In genomic region chr17:73136562-73137484, GRCm38 (mm10) we compare ENCODE assay signal across 23 mouse cellular contexts. TPM values are rescaled to one million over a fixed set of nuclear protein-coding genes. Genes with fewer than 3 reads are reported as not detected.
DNase-seq lines count a peak whose midpoint lies in the region; ATAC-seq and TF ChIP-seq lines count a peak whose summit lies in the region.
"Had no signal": no experiment of that assay in that cellular context is flagged by ENCODE, and none has a peak within 500 bp of the region (broad histone marks: within the 10 kb centered on the region; RNA-seq: fewer than 3 reads in every experiment).

No protein-coding gene starts in this region.

- H3K4me3 ChIP-seq in bone marrow, adult 2 months (replicated peaks; ENCODE audit: control insufficient read depth, low read depth, low read length), result no peak overlapping the region
- H3K4me3 ChIP-seq: forebrain, embryonic 13.5 days; hindbrain, embryonic 15.5 days; limb, embryonic 13.5 days; midbrain, embryonic 13.5 days; myocyte; neural tube, embryonic 15.5 days had no signal

- peak; percentile 61 for DNase-seq in 416B (ENCODE audit: low read depth)
- peak; percentile 16 for DNase-seq in A20 (ENCODE audit: low read depth, low spot score)
- no peak for DNase-seq in embryo, embryonic 11 days
- no peak for DNase-seq in thymus, postnatal 36 days
- no peak for DNase-seq in frontal cortex, postnatal 36 days (ENCODE audit: low spot score in 2 of 2)
- DNase-seq: adrenal gland, postnatal 10 days; cerebellum, adult 11 months; cerebellum, postnatal 25 days; gastrocnemius, postnatal 14 days; kidney, adult 18-20 months; right cerebral cortex, postnatal 25 days; thymus, postnatal 25 days had no signal

- TF ChIP-seq CTCF in bone marrow, adult 2 months (IDR thresholded peaks at IDR 0.05; ENCODE audit: control insufficient read depth, insufficient read depth, low read length), result no peak

- 47% methylated on average over 5 of the region's 5 CpGs for WGBS in bone marrow, adult 2 months

- no peak for TF ChIP-seq POLR2A in bone marrow, adult 2 months (IDR thresholded peaks at IDR 0.05; ENCODE audit: borderline replicate concordance, control insufficient read depth, low read depth, low read length)

- H3K27ac ChIP-seq in bone marrow, adult 2 months (ENCODE audit: control insufficient read depth, insufficient read depth, low read depth, low read length, poor library complexity), result peak overlapping the region; percentile 68; the same call in 1 of the 2 replicates
- H3K27ac ChIP-seq: forebrain, embryonic 13.5 days; hindbrain, embryonic 15.5 days; kidney, postnatal 0 days; limb, embryonic 13.5 days; liver, embryonic 14.5 days; macrophage; midbrain, embryonic 13.5 days; neural tube, embryonic 15.5 days had no signal

- ATAC-seq in megakaryocyte-erythroid progenitor cell, adult 5-6 weeks (replicated peaks; ENCODE audit: low FRiP score, low TSS enrichment, poor library complexity, severe bottlenecking), result peak; percentile 55
- ATAC-seq: forebrain, embryonic 13.5 days; midbrain, embryonic 13.5 days had no signal

- peaks cover 4% of the 10 kb centered on the region for H3K4me1 ChIP-seq in bone marrow, adult 2 months (ENCODE audit: control insufficient read depth, insufficient read depth, low read length)
- H3K4me1 ChIP-seq: forebrain, embryonic 13.5 days; hindbrain, embryonic 15.5 days; midbrain, embryonic 13.5 days; neural tube, embryonic 15.5 days had no signal

RNA-seq across cellular contexts. Expression of gene Lclat1, which starts 29.0 kb away (rescaled TPM):
- 2.0 and 3.1 TPM in 2 replicates for polyA plus RNA-seq in bone marrow, adult 2 months (2011; ENCODE audit: insufficient read depth, insufficient read length, low replicate concordance, missing spikeins)
- total RNA-seq in megakaryocyte-erythroid progenitor cell, adult 5-6 weeks (2014; fragmentation: Nextera tagmentation), result 6.8 and 8.7 TPM in 2 replicates
- total RNA-seq in megakaryocyte-erythroid progenitor cell, adult 5-6 weeks (2017), result 7.5 and 16.8 TPM in 2 replicates

Comparison
In these comparisons a context has a peak if more than half of its experiments do, and no peak if none do; other contexts are left out.
1. DNase-seq: peak in 416B (single experiment) and A20 (single experiment); none in embryo, embryonic 11 days (single experiment), thymus, postnatal 36 days (0 of 2) and frontal cortex, postnatal 36 days (0 of 2).